Mouse (Mus musculus) intestine, postnatal 0 days (tissue): ENCODE measurements at regions not wholly inside any gene's neighbourhood (a gene's known extent, or its start where the extent isn't known, plus 50 kb on each side); places are given as distances from the start of the nearest gene placed in this dataset.

Source experiments
- ATAC-seq: fragments of 200-750 bp; cut with Nextera tagmentation; 2 replicates; pipeline ENCODE4 v1.8.0; 2017; ENCODE audit warnings: mild to moderate bottlenecking, moderate TSS enrichment, moderate library complexity
- H3K27ac ChIP-seq: fragments of 300-500 bp; sonication (generic); 2 replicates; pipeline ENCODE4 v1.5.1; 2014; ENCODE audit warnings: mild to moderate bottlenecking, low read depth, low read length, moderate library complexity
- H3K27me3 ChIP-seq: fragments of 300-500 bp; sonication (generic); replicated peaks from 2 replicates; pipeline ENCODE4 v1.6.1; 2014; ENCODE audit warnings: low read length, mixed read lengths; ENCODE audit not compliant: control insufficient read depth, insufficient read depth
- H3K36me3 ChIP-seq: fragments of 300-500 bp; sonication (generic); 2 replicates; pipeline ENCODE4 v1.6.1; 2014; ENCODE audit warnings: mild to moderate bottlenecking, moderate library complexity; ENCODE audit not compliant: control insufficient read depth, insufficient read depth
- H3K4me1 ChIP-seq: fragments of 300-500 bp; sonication (generic); replicated peaks from 2 replicates; pipeline ENCODE4 v1.6.1; 2014; ENCODE audit warnings: antibody characterized with exemption, low read length, mixed read lengths; ENCODE audit not compliant: control insufficient read depth, insufficient read depth
- H3K4me2 ChIP-seq: fragments of 300-500 bp; sonication (generic); replicated peaks from 2 replicates; pipeline ENCODE4 v1.6.1; 2014; ENCODE audit warnings: low read depth, mild to moderate bottlenecking, moderate library complexity
- H3K4me3 ChIP-seq: fragments of 300-500 bp; sonication (generic); 2 replicates; pipeline ENCODE4 v1.5.1; 2014; ENCODE audit warnings: low read depth, low read length
- H3K9ac ChIP-seq: fragments of 300-500 bp; sonication (generic); 2 replicates; pipeline ENCODE4 v1.6.1; 2014; ENCODE audit warnings: mild to moderate bottlenecking, low read depth, low read length
- H3K9me3 ChIP-seq: fragments of 300-500 bp; sonication (generic); 2 replicates; pipeline ENCODE4 v1.6.1; 2016; ENCODE audit warnings: mixed run types; ENCODE audit not compliant: control insufficient read depth
- CTCF ChIP-seq: sonication (generic); IDR thresholded peaks from 2 replicates; pipeline ENCODE4 v1.5.1; 2016; ENCODE audit warnings: low read depth, mild to moderate bottlenecking, control low read depth, antibody characterized with exemption, moderate library complexity
- WGBS: fragments of 180-500 bp; shearing (Covaris S2); extraction: QIAGEN DNeasy Blood & Tissue Kit; methylation state at CpG from one replicate; pipeline ENCODE4 v1.1.7; 2014; 5-methylcytosine and 5-hydroxymethylcytosine counted together

DNA sequence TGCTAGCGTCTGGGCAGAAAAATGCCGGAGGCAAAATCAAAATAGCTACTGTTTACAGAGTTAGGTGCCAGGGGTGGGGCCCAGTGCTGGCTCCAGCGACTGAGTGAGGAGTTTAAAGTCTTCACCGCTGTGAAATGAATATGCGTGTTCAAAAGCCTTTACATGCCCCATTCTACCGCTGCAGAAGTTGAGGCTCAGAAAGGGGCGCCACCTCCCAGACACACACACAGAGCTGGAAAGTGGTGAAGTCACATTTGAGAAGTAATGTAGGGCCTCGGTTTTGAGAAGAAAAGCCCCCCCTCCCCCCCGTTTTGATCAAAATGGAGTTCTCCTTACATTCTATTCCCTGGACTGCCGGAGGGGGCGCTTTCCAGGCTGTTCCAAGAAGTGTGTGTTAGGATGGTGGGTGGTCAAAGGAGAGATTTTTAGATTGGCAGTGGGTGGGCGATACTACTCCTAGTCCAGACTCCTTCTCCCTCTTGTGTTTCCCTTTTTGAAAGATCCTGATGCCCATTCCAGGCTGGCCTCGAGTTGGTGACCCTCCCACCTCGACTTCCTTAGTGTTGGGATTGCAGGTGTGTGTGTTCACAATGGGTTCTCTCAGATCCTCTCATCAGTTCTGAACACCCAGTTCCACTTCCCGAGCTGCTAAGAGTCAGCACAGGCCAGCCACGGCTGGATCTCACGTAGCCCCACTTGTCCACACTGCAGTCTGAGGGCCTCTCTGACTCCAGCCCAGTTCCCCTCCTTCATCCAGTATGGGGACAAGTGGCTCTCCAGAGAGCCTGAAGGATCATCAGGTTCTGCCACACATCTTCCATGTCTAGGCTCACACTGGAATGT, 69.3 kb upstream of the Nkd1 start:
- no peak; the same call in none of the 2 replicates for TF ChIP-seq CTCF
- no peak for ATAC-seq
- no peak overlapping the region for H3K4me3 ChIP-seq
- H3K36me3 ChIP-seq = no peaks in the 10 kb centered on the region
- H3K27ac ChIP-seq = no peak overlapping the region
- H3K27me3 ChIP-seq = peaks cover 63% of the 10 kb centered on the region
- H3K9ac ChIP-seq = no peak overlapping the region
- H3K4me2 ChIP-seq = peak overlapping the region; percentile 21
- H3K4me1 ChIP-seq = no peaks in the 10 kb centered on the region
- H3K9me3 ChIP-seq = 0 out of 2 replicates have a peak, but pooled peaks cover 3% of the 10 kb centered on the region
- 30% methylated on average over 17 of the region's 17 CpGs for WGBS

- H3K27ac ChIP-seq = no peak overlapping the region
- TF ChIP-seq CTCF = no peak
- no peaks in the 10 kb centered on the region for H3K36me3 ChIP-seq
- no peak overlapping the region for H3K4me3 ChIP-seq
- H3K27me3 ChIP-seq = peaks cover 65% of the 10 kb centered on the region
- H3K4me1 ChIP-seq = no peaks in the 10 kb centered on the region
- H3K9ac ChIP-seq = no peak overlapping the region
- no peak for ATAC-seq
- 83% methylated on average over 6 of the region's 6 CpGs for WGBS
- no peak overlapping the region for H3K4me2 ChIP-seq
- H3K9me3 ChIP-seq = 0 out of 2 replicates have a peak, but pooled peaks cover 5% of the 10 kb centered on the region
Observed at GRCm38 (mm10) chr8:88452501-88452847, 68.7 kb upstream of the Nkd1 start.

DNA sequence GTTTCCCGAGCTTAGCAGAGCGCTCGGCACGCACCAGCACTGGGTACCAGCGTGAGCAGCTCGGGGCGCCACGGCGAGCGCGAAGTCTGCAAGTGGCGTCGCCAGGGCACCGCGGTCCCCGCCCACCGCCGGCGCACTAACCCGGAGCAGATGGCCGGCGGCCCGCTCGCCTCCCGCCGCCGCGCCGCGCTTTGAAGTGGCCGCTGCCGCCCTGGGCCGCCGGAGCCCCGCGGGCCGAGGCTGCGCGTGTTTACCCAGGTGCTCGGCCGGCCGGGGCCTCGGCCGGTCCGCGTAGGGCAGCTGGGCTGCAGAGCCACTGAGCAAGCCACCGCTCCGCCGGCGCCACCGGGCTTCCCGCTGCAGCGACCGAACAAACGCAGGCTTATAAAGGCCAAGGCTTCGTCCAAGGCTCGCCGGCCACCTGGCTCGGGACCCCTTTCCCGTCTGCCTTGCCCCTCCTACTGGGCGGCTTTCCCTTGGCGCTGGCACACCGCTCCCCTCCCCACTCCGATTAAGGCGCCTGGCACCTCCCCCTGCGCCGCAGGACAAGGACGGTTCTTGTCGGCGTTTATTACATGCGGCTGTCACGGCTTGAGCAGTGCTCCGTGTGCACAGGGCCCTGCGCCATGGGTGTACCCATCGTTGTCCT, 67.0 kb upstream of the Nkd1 start:
- no peak for TF ChIP-seq CTCF
- Histone ChIP-seq H3K27ac (no peak overlapping the region), H3K9me3 (0 out of 2 replicates have a peak, but pooled peaks cover 5% of the 10 kb centered on the region), H3K9ac (peak overlapping the region; percentile 31; the same call in 1 of the 2 replicates), H3K4me1 (no peaks in the 10 kb centered on the region), H3K4me2 (peak overlapping the region; percentile 95), H3K36me3 (no peaks in the 10 kb centered on the region), H3K27me3 (peaks cover 65% of the 10 kb centered on the region), H3K4me3 (peak overlapping the region; percentile 52)
- peak; percentile 45 for ATAC-seq
- WGBS = under 1% methylated on average over 64 of the region's 75 CpGs

DNA sequence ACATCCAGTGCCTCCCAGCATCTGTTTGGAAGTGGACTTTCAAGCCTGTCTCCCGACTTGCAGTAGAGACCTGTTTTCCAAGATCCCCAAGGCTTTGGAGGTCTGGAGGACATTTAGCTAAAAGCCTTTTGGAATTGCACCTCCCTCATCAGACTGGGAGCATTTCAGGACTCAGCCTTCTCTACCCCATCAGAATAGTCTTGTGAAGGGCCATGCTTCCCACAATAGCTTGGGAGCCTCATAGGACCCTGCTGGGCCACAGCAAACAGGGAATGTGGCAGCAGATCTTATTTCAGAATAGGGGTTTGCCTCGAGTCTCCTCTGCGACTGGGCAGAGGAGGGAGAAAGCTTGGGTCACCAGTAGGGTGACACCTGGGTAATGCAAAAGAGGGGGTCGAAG, 66.2 kb upstream of the Nkd1 start:
- Histone ChIP-seq H3K9ac (no peak overlapping the region), H3K4me3 (peak overlapping the region; percentile 52; the same call in 1 of the 2 replicates), H3K4me2 (peak overlapping the region; percentile 95; the same call in 1 of the 2 replicates), H3K4me1 (no peaks in the 10 kb centered on the region), H3K27ac (no peak overlapping the region), H3K36me3 (no peaks in the 10 kb centered on the region), H3K27me3 (peaks cover 65% of the 10 kb centered on the region), H3K9me3 (0 out of 2 replicates have a peak, but pooled peaks cover 5% of the 10 kb centered on the region)
- no peak for ATAC-seq
- WGBS = 8% methylated on average over 4 of the region's 4 CpGs
- no peak for TF ChIP-seq CTCF

DNA sequence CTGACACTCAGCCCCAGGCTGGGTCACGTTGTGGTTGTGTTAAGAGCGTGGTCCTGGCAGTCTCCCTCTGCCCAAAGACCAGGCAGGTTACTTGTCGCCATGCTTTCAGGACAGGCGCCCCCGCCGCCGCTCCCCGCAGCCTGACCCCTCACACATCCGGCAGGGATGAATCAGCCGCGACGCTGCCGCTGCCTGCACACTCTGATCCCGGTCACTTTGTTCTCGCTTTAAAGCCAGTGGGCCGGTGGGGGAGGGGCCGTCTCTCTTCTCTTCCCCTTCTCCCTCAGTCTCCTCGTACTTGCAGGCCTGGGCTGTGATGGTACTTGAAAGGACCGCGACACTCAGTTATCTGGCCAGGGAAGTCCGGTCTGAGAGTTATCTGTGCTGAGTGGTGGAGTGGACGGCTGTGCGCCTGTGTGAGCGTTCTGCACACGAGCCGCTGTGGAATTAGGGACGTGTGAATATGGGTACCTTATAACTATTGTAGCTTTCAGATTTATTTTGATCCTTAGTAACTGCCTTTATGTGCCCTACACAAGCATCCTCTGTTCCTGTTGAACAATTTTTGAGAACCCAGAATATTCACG, 65.6 kb upstream of the Nkd1 start:
- WGBS = 9% methylated on average over 28 of the region's 28 CpGs
- H3K4me3 ChIP-seq = no peak overlapping the region
- H3K4me1 ChIP-seq = no peaks in the 10 kb centered on the region
- H3K9me3 ChIP-seq = 0 out of 2 replicates have a peak, but pooled peaks cover 7% of the 10 kb centered on the region
- H3K9ac ChIP-seq = no peak overlapping the region
- H3K36me3 ChIP-seq = no peaks in the 10 kb centered on the region
- no peak for TF ChIP-seq CTCF
- H3K27ac ChIP-seq = no peak overlapping the region
- H3K4me2 ChIP-seq = no peak overlapping the region
- ATAC-seq = no peak
- peaks cover 60% of the 10 kb centered on the region for H3K27me3 ChIP-seq

GRCm38 (mm10) chr8:88459197-88459596, 62.0 kb upstream of the Nkd1 start:
- no peak for ATAC-seq
- 82% methylated on average over 2 of the region's 2 CpGs for WGBS
- Histone ChIP-seq H3K27ac (no peak overlapping the region), H3K9me3 (0 out of 2 replicates have a peak, but pooled peaks cover 7% of the 10 kb centered on the region), H3K9ac (no peak overlapping the region), H3K36me3 (no peaks in the 10 kb centered on the region), H3K4me3 (no peak overlapping the region), H3K4me2 (no peak overlapping the region), H3K27me3 (peaks cover 24% of the 10 kb centered on the region), H3K4me1 (no peaks in the 10 kb centered on the region)
- TF ChIP-seq CTCF = no peak
